Mouse (Mus musculus) mature B cell (primary cell): ENCODE results near the gene Slx4ip.

Source experiments
- in situ Hi-C: fragments of 300-500 bp; cut with MboI; formaldehyde crosslinking; loops from 2 replicates; pipeline ENCODE4 v1.14.3; 2019

Gene Slx4ip

GRCm38 (mm10) chr2:137101074-137101473 is 210.1 kb downstream of the Slx4ip start:
- in situ Hi-C loops, result no loop called here

- in situ Hi-C loops, result no loop called here
Observed at GRCm38 (mm10) chr2:137107203-137107602, 216.2 kb downstream of the Slx4ip start.

GRCm38 (mm10) chr2:137107946-137108345 is 216.9 kb downstream of the Slx4ip start:
- in situ Hi-C loops, result no loop called here

- in situ Hi-C loops, result no loop called here
Observed at GRCm38 (mm10) chr2:137109321-137110213, 218.5 kb downstream of the Slx4ip start.

- in situ Hi-C loops, result no loop called here
Observed at GRCm38 (mm10) chr2:137110214-137110898, 219.3 kb downstream of the Slx4ip start.

- in situ Hi-C loops, result no loop called here
Observed at GRCm38 (mm10) chr2:137113288-137114061, 222.5 kb downstream of the Slx4ip start.

- in situ Hi-C loops, result no loop called here
Observed at GRCm38 (mm10) chr2:137114248-137115096, 223.5 kb downstream of the Slx4ip start.

- in situ Hi-C loops, result no loop called here
Observed at GRCm38 (mm10) chr2:137115241-137116024, 224.4 kb downstream of the Slx4ip start.

- in situ Hi-C loops, result no loop called here
Observed at GRCm38 (mm10) chr2:137116025-137116674, 225.1 kb downstream of the Slx4ip start, which contains the start of gene Jag1. Gene Jag1 (minus strand): TSS chr2:137116644.

GRCm38 (mm10) chr2:137116675-137117320 is 225.8 kb downstream of the Slx4ip start:
- in situ Hi-C loops, result no loop called here

GRCm38 (mm10) chr2:137117321-137117690 is 226.3 kb downstream of the Slx4ip start:
- in situ Hi-C loops, result no loop called here
